Mouse (Mus musculus): ENCODE measurements around the gene Satb1.

The Satb1 gene

GRCm38 (mm10) chr17:51814301-51814700 lies 18.8 kb downstream of the Satb1 start:
- no peak for DNase-seq (ENCODE audit: low spot score)

GRCm38 (mm10) chr17:51813784-51814120 lies 19.3 kb downstream of the Satb1 start:
- no peak for DNase-seq (ENCODE audit: low spot score)

- DNase-seq (ENCODE audit: low spot score): peak; percentile 76
These were observed 19.9 kb downstream of the Satb1 start for GRCm38 (mm10) chr17:51812942-51813783.

- DNase-seq (ENCODE audit: low spot score): peak; percentile 51
These were observed 20.7 kb downstream of the Satb1 start for GRCm38 (mm10) chr17:51812261-51812941.

GRCm38 (mm10) chr17:51811911-51812260 lies 21.2 kb downstream of the Satb1 start:
- peak; percentile 40 for DNase-seq (ENCODE audit: low spot score)

GRCm38 (mm10) chr17:51811086-51811868 lies 21.8 kb downstream of the Satb1 start:
- peak; percentile 78 for DNase-seq (ENCODE audit: low spot score)

GRCm38 (mm10) chr17:51807429-51807828 lies 25.7 kb downstream of the Satb1 start:
- peak; percentile 59 for DNase-seq (ENCODE audit: low spot score)

GRCm38 (mm10) chr17:51806124-51806960 lies 26.7 kb downstream of the Satb1 start:
- DNase-seq (ENCODE audit: low spot score): peak; percentile 28

GRCm38 (mm10) chr17:51800208-51800607 lies 32.9 kb downstream of the Satb1 start:
- no peak for DNase-seq (ENCODE audit: low spot score)

- DNase-seq (ENCODE audit: low spot score): no peak
These were observed 36.6 kb downstream of the Satb1 start for GRCm38 (mm10) chr17:51796459-51796858.

GRCm38 (mm10) chr17:51791226-51791625 lies 41.9 kb downstream of the Satb1 start:
- no peak for DNase-seq (ENCODE audit: low spot score)

- no peak for DNase-seq (ENCODE audit: low spot score)
These were observed 42.6 kb downstream of the Satb1 start for GRCm38 (mm10) chr17:51790387-51791060.

GRCm38 (mm10) chr17:51789777-51790176 lies 43.3 kb downstream of the Satb1 start:
- DNase-seq (ENCODE audit: low spot score): no peak

GRCm38 (mm10) chr17:51789098-51789497 lies 44.0 kb downstream of the Satb1 start:
- DNase-seq (ENCODE audit: low spot score): no peak

- DNase-seq (ENCODE audit: low spot score): no peak
These were observed 45.1 kb downstream of the Satb1 start for GRCm38 (mm10) chr17:51787955-51788354.

- no peak for DNase-seq (ENCODE audit: low spot score)
These were observed 47.0 kb downstream of the Satb1 start for GRCm38 (mm10) chr17:51786050-51786449.

GRCm38 (mm10) chr17:51784935-51785334 lies 48.2 kb downstream of the Satb1 start:
- no peak for DNase-seq (ENCODE audit: low spot score)

GRCm38 (mm10) chr17:51783591-51784279 lies 49.4 kb downstream of the Satb1 start:
- DNase-seq (ENCODE audit: low spot score): no peak

- DNase-seq (ENCODE audit: low spot score): no peak
These were observed 53.1 kb downstream of the Satb1 start for GRCm38 (mm10) chr17:51780036-51780435.

GRCm38 (mm10) chr17:51778961-51779360 lies 54.1 kb downstream of the Satb1 start:
- DNase-seq (ENCODE audit: low spot score): no peak

- peak; percentile 57 for DNase-seq (ENCODE audit: low spot score)
These were observed 55.3 kb downstream of the Satb1 start for GRCm38 (mm10) chr17:51777813-51778212.
